Mouse (Mus musculus): ENCODE measurements around the gene Spta1. TPM values are rescaled to one million over a fixed set of nuclear protein-coding genes. Genes with fewer than 3 reads are reported as not detected.

Gene Spta1
- under 1 TPM; 0.07 TPM for total RNA-seq (2021)
- long read RNA-seq, experiment 1, result 0 reads
- long read RNA-seq, experiment 2, result 0 reads

DNA sequence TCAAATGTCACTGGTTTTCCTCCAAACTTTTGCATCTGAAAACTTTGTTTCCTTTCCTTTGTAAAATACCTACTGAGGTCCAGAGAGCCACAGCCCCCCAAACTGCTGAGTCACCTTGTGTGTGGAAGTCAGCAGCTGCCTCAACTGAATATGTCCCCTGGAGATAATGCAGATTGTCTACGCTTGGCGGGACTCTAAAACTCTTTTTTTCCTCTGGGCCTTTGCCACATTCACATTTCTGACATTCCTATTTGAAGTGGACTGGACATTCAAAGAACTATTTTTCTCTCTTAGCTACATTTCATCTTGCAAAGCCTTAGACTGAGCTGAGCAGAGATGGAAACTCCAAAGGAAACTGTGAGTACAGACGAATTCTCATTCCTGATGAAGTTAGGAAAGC is at the start of gene Spta1:
Gene Spta1 (plus strand): TSS at position 172 of the 400 bp plus-strand sequence.
- DNase-seq (ENCODE audit: low spot score), result no peak

- DNase-seq (ENCODE audit: low spot score), result no peak
Measured at GRCm38 (mm10) chr1:174131217-174131616, 41.4 kb upstream of the Spta1 start, which contains the start of gene Olfr424. Gene Olfr424, plus strand, starts transcription at chr1:174131517.

DNA sequence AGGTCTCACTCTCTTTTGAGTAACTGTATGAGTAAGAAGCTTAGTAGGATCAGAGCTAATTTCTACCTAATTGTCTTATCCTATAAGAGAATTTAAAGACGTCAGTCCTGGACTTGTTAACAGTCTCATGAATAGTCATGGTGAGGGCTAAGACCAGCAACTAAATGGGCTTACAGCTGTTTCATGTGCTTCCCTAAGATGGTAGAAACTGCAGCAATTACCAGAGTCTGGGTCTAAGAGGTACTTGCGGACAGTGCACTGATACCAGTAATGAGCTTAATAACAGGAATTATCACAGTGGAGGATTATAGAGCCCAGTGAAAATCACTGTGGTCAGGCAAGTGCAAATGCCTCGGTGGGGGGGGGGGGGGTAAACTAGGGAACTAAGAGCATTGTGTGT is 40.6 kb upstream of the Spta1 start:
- no peak for DNase-seq (ENCODE audit: low spot score)

GRCm38 (mm10) chr1:174141384-174141783 is 31.2 kb upstream of the Spta1 start:
- DNase-seq (ENCODE audit: low spot score), result no peak

- DNase-seq (ENCODE audit: low spot score), result no peak
Measured at GRCm38 (mm10) chr1:174146696-174147095, 25.9 kb upstream of the Spta1 start.

DNA sequence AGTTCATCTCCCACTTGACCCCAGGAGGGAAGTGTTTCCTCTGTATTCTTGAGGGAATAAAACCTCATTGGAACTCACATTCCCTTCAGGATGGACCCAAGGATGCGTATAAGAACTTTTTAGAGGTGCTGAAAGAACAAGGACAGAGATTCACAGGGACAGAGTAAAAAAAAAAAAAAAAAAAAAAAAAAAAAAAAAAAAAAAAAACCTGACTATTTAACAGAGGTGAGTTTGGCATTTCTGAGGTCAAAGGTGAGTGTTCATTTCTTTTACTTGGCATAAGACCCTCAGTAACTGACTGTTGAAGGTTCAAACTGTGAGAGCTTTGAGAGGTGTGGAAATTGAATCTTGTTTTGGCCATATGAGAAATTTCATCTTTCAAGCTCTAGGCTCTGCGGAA is 23.3 kb upstream of the Spta1 start:
- DNase-seq (ENCODE audit: low spot score), result no peak

DNA sequence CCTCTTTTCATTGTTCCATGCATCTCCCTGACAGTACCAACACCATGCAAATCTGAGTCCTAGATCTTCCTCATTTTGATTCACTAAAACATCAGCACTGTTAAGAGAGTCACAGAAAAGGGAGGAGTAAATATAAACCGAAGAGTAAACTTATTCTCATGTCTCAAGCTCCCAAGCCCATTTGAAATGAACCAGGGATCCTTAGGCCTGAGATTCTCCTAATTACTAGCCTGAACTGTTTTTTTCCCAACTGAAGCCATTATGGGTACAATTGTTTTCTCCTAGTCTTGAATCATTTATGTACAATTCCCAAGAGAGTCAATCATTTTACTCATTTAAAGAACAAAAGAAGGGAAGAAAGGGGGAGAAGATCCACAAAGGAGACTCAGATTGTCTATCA is 17.2 kb upstream of the Spta1 start, which contains the start of gene Olfr420:
Gene Olfr420 (plus strand): TSS at position 301 of the 400 bp plus-strand sequence.
- no peak for DNase-seq (ENCODE audit: low spot score)

- no peak for DNase-seq (ENCODE audit: low spot score)
Measured at GRCm38 (mm10) chr1:174157622-174158021, 15.0 kb upstream of the Spta1 start.

DNA sequence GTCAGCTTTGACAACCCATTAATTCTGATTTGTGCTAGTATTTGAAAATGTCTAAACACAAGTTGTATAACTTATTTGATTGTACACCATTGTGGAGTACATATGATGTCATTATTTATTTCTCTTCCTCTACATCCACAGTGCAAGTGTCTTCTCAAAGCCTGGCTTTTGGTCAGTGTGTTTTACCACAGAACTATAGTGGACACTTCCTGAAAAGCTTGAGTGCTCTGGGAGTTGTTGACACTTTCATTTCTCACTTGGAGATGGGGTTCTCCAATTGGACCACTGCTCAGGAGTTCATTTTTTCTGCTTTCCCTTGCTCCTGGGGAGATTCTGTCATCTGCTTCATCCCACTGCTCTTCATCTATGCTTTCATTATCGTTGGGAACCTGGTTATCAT is 14.1 kb upstream of the Spta1 start:
- no peak for DNase-seq (ENCODE audit: low spot score)

DNA sequence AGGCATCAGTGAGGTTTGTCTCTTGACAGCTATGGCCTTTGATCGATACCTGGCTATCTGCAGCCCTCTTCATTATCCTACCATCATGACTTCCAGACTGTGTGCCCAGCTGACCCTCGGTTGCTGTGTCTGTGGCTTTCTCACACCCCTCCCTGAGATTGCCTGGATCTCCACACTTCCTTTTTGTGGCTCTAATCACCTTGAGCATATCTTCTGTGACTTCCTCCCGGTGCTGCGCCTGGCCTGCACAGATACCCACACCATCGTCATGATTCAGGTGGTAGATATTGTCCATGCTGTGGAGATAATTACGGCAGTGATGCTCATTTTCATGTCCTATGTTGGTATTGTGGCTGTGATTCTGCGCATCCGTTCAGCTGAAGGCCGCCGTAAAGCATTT is 13.5 kb upstream of the Spta1 start:
- DNase-seq (ENCODE audit: low spot score), result no peak

- no peak for DNase-seq (ENCODE audit: low spot score)
Measured at GRCm38 (mm10) chr1:174169024-174169423, 3.6 kb upstream of the Spta1 start.

DNA sequence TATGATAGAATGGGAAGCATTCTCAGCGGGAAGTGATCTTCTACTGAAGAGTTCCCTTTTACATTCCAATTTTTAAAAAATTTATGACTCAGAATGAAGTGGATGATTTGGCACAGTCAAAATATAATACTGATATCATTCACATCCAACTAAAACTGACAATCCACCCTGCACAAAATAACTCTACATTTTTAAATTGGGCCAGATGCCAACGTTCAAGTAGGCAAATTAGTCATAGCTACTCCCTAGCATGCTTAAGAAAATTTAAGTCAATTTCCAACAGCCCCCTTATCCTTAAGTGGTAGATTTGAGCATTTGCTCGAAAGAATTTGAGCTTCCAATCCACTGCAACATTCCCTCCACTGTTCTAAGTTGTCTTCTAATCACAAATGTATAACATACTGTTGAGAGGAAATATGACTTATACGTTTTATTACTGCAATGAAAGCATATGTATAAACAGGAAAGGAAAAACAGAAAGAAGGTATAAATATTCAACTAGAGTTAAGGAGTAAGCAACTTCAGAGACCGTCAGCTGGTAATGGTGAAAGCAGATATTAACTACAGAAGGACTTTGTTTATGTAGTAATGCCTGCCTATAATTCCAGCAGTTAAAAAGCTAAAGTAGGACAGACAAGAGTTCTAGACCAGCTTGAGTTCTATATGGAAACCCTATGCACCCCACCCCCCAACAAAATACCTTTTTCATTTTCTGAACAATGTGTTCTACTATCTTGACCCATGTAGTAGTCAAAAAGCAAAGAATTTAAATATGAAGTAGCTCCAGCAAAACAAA is 1.7 kb upstream of the Spta1 start:
- no peak for DNase-seq (ENCODE audit: low spot score)

DNA sequence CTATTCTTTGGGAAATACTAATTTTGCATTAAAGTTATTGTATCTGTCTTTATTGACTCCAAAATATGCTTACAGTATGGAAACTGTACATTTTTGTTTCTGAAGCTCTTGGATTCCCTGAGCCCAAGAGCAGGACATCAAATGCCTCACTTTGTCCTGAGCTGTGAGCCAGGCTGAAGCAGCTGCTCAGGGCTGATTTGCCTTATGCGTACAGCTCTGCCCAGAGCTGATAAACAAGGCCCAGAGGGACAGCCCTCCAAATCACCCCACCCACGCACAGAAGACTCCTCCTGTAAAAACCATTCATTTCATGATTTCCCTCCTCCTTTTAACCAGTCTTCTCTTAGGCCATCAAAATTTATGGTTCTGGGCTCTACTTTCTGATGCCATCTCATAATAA is 1.0 kb upstream of the Spta1 start:
- peak; percentile 3 for DNase-seq (ENCODE audit: low spot score)

- no peak for DNase-seq (ENCODE audit: low spot score)
Measured at GRCm38 (mm10) chr1:174204699-174205098, 32.1 kb downstream of the Spta1 start.

GRCm38 (mm10) chr1:174212286-174212685 is 39.7 kb downstream of the Spta1 start:
- DNase-seq (ENCODE audit: low spot score), result no peak

DNA sequence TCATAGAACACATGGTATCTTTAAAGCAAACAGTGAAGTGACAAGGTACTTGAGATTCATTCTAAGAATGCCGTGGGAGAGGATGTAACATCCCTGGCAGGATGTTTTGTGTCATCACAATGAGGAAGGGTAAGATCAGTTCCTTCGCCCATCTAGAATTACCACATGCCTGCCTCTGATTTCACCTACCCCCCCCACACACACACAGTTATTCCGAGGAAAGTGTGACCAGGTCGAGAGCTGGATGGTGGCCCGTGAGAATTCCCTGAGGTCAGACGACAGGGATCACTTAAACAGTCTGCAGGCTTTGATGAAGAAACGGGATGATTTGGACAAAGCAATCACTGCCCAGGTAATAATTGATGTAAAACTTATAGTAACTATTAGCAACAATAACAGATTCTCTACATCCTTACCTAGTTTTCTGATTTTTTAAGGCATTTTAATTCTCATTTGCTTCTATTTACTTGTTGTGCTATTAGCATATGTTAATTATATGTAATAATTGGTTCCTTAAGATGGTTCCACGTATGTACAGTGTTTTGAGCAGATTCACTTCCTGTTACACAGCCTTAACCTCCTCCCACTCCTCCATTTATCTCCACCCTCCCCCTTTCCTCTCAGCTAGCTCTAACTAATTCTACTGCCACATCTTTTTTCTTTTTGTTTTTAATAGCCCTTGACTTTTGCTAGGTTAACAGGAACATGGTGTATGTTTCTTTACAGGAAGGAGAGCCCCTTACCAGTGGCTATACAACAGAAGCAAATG is 42.9 kb downstream of the Spta1 start:
- no peak for DNase-seq (ENCODE audit: low spot score)

- no peak for DNase-seq (ENCODE audit: low spot score)
Measured at GRCm38 (mm10) chr1:174216528-174217204, 44.1 kb downstream of the Spta1 start.

GRCm38 (mm10) chr1:174239916-174240315 is 67.3 kb downstream of the Spta1 start:
- no peak for DNase-seq (ENCODE audit: low spot score)

- no peak for DNase-seq (ENCODE audit: low spot score)
Measured at GRCm38 (mm10) chr1:174244621-174245020, 72.0 kb downstream of the Spta1 start.

GRCm38 (mm10) chr1:174246080-174246479 is 73.5 kb downstream of the Spta1 start:
- DNase-seq (ENCODE audit: low spot score), result no peak

GRCm38 (mm10) chr1:174247170-174247569 is 74.6 kb downstream of the Spta1 start:
- DNase-seq (ENCODE audit: low spot score), result no peak

DNA sequence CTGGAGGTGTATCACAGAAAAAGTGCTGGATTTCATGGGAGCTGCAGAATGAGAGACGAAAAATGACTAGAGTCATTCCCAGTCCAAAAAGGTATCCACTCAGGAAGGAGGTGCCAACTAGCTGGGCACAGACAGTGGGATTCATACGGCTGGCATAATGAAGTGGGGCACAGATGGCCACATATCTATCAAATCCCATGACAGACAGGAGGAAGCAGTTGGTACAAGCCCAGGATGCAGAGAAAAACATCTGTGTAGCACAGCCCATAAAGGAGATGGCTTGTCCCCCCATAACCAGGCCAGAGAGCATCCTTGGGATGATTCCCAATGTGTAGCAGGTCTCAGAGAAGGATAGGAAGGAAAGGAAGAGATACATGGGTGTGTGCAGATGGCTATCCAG is 77.8 kb downstream of the Spta1 start:
- DNase-seq (ENCODE audit: low spot score), result no peak

Measured in gastrocnemius, adult 18-20 months (tissue).